In the genomic region with DNA sequence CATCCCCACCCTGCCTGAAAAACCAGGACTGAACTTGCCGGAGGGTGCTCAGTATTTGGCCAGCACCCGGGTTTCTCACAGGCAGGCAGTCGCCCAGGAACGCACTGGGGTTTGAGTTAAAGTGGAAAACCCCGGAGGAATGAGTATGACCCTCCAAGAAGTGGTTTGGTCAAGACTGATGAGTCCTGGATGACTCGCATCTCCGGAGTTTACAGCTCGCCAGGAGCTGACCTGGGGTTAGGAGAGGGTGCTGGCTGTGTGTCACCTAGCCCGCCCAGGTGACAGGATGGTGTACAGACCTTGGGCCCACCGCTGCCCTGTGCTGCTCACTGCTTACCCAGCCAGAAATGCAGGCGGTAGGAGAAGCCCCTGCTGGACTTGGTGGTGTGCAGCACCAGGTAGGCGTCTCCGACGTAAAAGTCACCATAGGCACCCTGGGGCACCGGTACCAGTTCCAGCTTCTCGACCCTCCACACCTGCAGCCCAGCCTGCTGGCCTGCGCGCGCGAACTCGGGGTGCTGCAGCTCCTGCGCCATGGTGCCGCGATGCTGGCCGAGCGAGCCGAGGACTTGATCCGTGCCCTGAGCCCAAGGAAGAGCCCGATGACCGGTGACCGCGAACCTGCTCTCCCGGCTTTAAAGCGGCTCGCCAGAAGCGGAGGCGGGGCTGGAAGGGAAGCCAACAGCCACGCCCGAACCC, we compare ENCODE assay signal across 8 mouse cellular contexts. TPM values are rescaled to one million over a fixed set of nuclear protein-coding genes. Genes with fewer than 3 reads are reported as not detected.
DNase-seq lines count a peak whose midpoint lies in the region; ATAC-seq lines count a peak whose summit lies in the region.

A gene (minus strand): TSS at position 656 of the 699 bp plus-strand sequence.

- peak; percentile 13 for DNase-seq in 3T3-L1 (ENCODE audit: low read depth, low spot score)
- DNase-seq in embryonic facial prominence, embryonic 14.5 days (ENCODE audit: low spot score) = no peak
- DNase-seq in frontal cortex, adult 2 months (ENCODE audit: extremely low spot score in 1 of 2, low spot score in 1 of 2) = no peak
- no peak for DNase-seq in frontal cortex, postnatal 14 days (ENCODE audit: low spot score in 2 of 2)

- under 1% methylated on average over 36 of the region's 39 CpGs for WGBS in embryonic facial prominence, embryonic 14.5 days
- WGBS in hindbrain, embryonic 13.5 days = 2% methylated on average over 39 of the region's 39 CpGs
- WGBS in limb, embryonic 13.5 days = under 1% methylated on average over 39 of the region's 39 CpGs
- WGBS in midbrain, embryonic 15.5 days = under 1% methylated on average over 39 of the region's 39 CpGs

- no peaks in the 10 kb centered on the region for H3K36me3 ChIP-seq in embryonic facial prominence, embryonic 14.5 days (ENCODE audit: control insufficient read depth, insufficient read depth, low read length)
- H3K36me3 ChIP-seq in hindbrain, embryonic 13.5 days = no peaks in the 10 kb centered on the region
- H3K36me3 ChIP-seq in limb, embryonic 13.5 days = no peaks in the 10 kb centered on the region
- no peaks in the 10 kb centered on the region for H3K36me3 ChIP-seq in midbrain, embryonic 15.5 days (replicated peaks)

- peak within 1 kb of the TSS; percentile 86 for H3K4me2 ChIP-seq in embryonic facial prominence, embryonic 14.5 days (ENCODE audit: low read depth, low read length)
- peak within 1 kb of the TSS; percentile 84 for H3K4me2 ChIP-seq in hindbrain, embryonic 13.5 days
- peak within 1 kb of the TSS; percentile 88 for H3K4me2 ChIP-seq in limb, embryonic 13.5 days (replicated peaks)
- H3K4me2 ChIP-seq in midbrain, embryonic 15.5 days = peak within 1 kb of the TSS; percentile 95

- H3K27me3 ChIP-seq in embryonic facial prominence, embryonic 14.5 days (replicated peaks; ENCODE audit: control insufficient read depth, insufficient read depth, low read length) = peaks cover 29% of the 10 kb centered on the region
- H3K27me3 ChIP-seq in hindbrain, embryonic 13.5 days = peaks cover 33% of the 10 kb centered on the region
- H3K27me3 ChIP-seq in limb, embryonic 13.5 days = peaks cover 31% of the 10 kb centered on the region
- H3K27me3 ChIP-seq in midbrain, embryonic 15.5 days (replicated peaks) = peaks cover 19% of the 10 kb centered on the region

- ATAC-seq in CD4-positive, CD25-positive, alpha-beta regulatory T cell, adult 4 months = peak; percentile 57
- ATAC-seq in embryonic facial prominence, embryonic 14.5 days (ENCODE audit: low read depth) = peak; percentile 53
- ATAC-seq in hindbrain, embryonic 13.5 days (ENCODE audit: low FRiP score) = peak; percentile 46; the same call in 1 of the 2 replicates
- peak; percentile 48; the same call in 1 of the 2 replicates for ATAC-seq in limb, embryonic 13.5 days (ENCODE audit: low FRiP score, low read depth)
- ATAC-seq in midbrain, embryonic 15.5 days (replicated peaks) = peak; percentile 80

- H3K9me3 ChIP-seq in embryonic facial prominence, embryonic 14.5 days (ENCODE audit: control insufficient read depth, low read length) = no peaks in the 10 kb centered on the region
- no peaks in the 10 kb centered on the region for H3K9me3 ChIP-seq in hindbrain, embryonic 13.5 days
- H3K9me3 ChIP-seq in limb, embryonic 13.5 days = no peaks in the 10 kb centered on the region
- H3K9me3 ChIP-seq in midbrain, embryonic 15.5 days = no peaks in the 10 kb centered on the region

- peak within 1 kb of the TSS; percentile 46 for H3K4me3 ChIP-seq in embryonic facial prominence, embryonic 14.5 days (ENCODE audit: low read depth, low read length)
- peak within 1 kb of the TSS; percentile 46 for H3K4me3 ChIP-seq in hindbrain, embryonic 13.5 days
- H3K4me3 ChIP-seq in limb, embryonic 13.5 days = peak within 1 kb of the TSS; percentile 52
- H3K4me3 ChIP-seq in midbrain, embryonic 15.5 days = peak within 1 kb of the TSS; percentile 43

- peaks cover 3% of the 10 kb centered on the region; the same call in 1 of the 2 replicates for H3K4me1 ChIP-seq in embryonic facial prominence, embryonic 14.5 days (ENCODE audit: control insufficient read depth, insufficient read depth, low read length)
- H3K4me1 ChIP-seq in hindbrain, embryonic 13.5 days (replicated peaks) = peaks cover 17% of the 10 kb centered on the region
- peaks cover 15% of the 10 kb centered on the region; the same call in 1 of the 2 replicates for H3K4me1 ChIP-seq in limb, embryonic 13.5 days
- peaks cover 16% of the 10 kb centered on the region for H3K4me1 ChIP-seq in midbrain, embryonic 15.5 days

- peak within 1 kb of the TSS; percentile 53 for H3K9ac ChIP-seq in embryonic facial prominence, embryonic 14.5 days (ENCODE audit: low read depth, low read length)
- H3K9ac ChIP-seq in hindbrain, embryonic 13.5 days = peak within 1 kb of the TSS; percentile 65
- H3K9ac ChIP-seq in limb, embryonic 13.5 days = peak within 1 kb of the TSS; percentile 63
- H3K9ac ChIP-seq in midbrain, embryonic 15.5 days = peak within 1 kb of the TSS; percentile 41

- H3K27ac ChIP-seq in embryonic facial prominence, embryonic 14.5 days (replicated peaks; ENCODE audit: low read depth, low read length) = no peak within 1 kb of the TSS
- no peak within 1 kb of the TSS for H3K27ac ChIP-seq in hindbrain, embryonic 13.5 days
- H3K27ac ChIP-seq in limb, embryonic 13.5 days = 0 out of 2 replicates have a peak within 1 kb of the TSS, but pooled peaks have one; percentile 6
- H3K27ac ChIP-seq in midbrain, embryonic 15.5 days = no peak within 1 kb of the TSS

RNA-seq across cellular contexts. Expression of the gene that starts here (rescaled TPM):
- 1 to 10 TPM; 1.0 to 4.1 TPM for polyA plus RNA-seq in CD4-positive, CD25-positive, alpha-beta regulatory T cell, adult 4 months (2017; shearing (Covaris generic))
- 4.7 and 5.8 TPM in 2 replicates for polyA plus RNA-seq in embryonic facial prominence, embryonic 14.5 days (2014; fragmentation: Nextera tagmentation; extraction: Ambion mirVana)
- 0.09 and 0.22 TPM in 2 replicates for polyA plus RNA-seq in hindbrain, embryonic 13.5 days (2015; fragmentation: Nextera tagmentation; extraction: Ambion mirVana)
- 10.0 and 12.3 TPM in 2 replicates for polyA plus RNA-seq in limb, embryonic 13.5 days (2015; fragmentation: Nextera tagmentation; extraction: Ambion mirVana)
- polyA plus RNA-seq in midbrain, embryonic 15.5 days (2015; fragmentation: Nextera tagmentation; extraction: Ambion mirVana) = 0.06 TPM in 1 of 2 replicates, not detected in the other
- polyA plus RNA-seq in frontal cortex, adult 2 months (2012; rRNA removed) = 0.20 and 0.29 TPM in 2 replicates

Comparison
In these comparisons a context has a peak if more than half of its experiments do, and no peak if none do; other contexts are left out.
1. Peak in ATAC-seq, H3K4me3 ChIP-seq, H3K9ac ChIP-seq and H3K4me2 ChIP-seq in hindbrain, embryonic 13.5 days; RNA of the gene not detected or under 1 TPM.
2. Peak in ATAC-seq, H3K4me3 ChIP-seq, H3K9ac ChIP-seq and H3K4me2 ChIP-seq in midbrain, embryonic 15.5 days; RNA of the gene not detected or under 1 TPM.